Mouse (Mus musculus) myocyte (in vitro differentiated cells): Measurements from ENCODE around the gene Als2cr12. TPM values are rescaled to one million over a fixed set of nuclear protein-coding genes. Genes with fewer than 3 reads are reported as not detected.
"Not testable (repeated sequence)": the region's sequence is repeated elsewhere in the genome, so short reads cannot be mapped to it uniquely, and the experiment has no call there.

Experiments used
- H3K27me3 ChIP-seq: one replicate; pipeline ENCODE4 v1.6.1; 2011; ENCODE audit not compliant: control insufficient read depth, insufficient read depth, insufficient read length
- H3K36me3 ChIP-seq: one replicate; pipeline ENCODE4 v1.6.1; 2011; ENCODE audit not compliant: control insufficient read depth, insufficient read depth
- H3K4me2 ChIP-seq: one replicate; pipeline ENCODE4 v1.6.1; 2011; ENCODE audit warnings: low read depth, control low read depth
- H3K4me3 ChIP-seq: one replicate; pipeline ENCODE4 v1.5.1; 2011; ENCODE audit warnings: mild to moderate bottlenecking, control low read depth, moderate library complexity
- H3K79me2 ChIP-seq: one replicate; pipeline ENCODE4 v1.6.1; 2011; ENCODE audit not compliant: control insufficient read depth, insufficient read depth
- H3ac ChIP-seq: one replicate; pipeline ENCODE4 v1.6.1; 2011; ENCODE audit not compliant: control insufficient read depth, insufficient read length
- CEBPB ChIP-seq: IDR thresholded peaks from 2 replicates; pipeline ENCODE4 v1.6.1; 2011; ENCODE audit warnings: mild to moderate bottlenecking, moderate library complexity; ENCODE audit not compliant: poor library complexity, insufficient read depth, severe bottlenecking
- E2F4 ChIP-seq: IDR thresholded peaks from one replicate; pipeline ENCODE4 v1.6.1; 2011; ENCODE audit warnings: mild to moderate bottlenecking, control low read depth, moderate library complexity; ENCODE audit not compliant: insufficient read depth
- MYOD1 ChIP-seq, 3 experiments: IDR thresholded peaks; one replicate each; pipeline ENCODE4 v1.6.1; 2011; ENCODE audit warnings: control low read depth in 2 of 3, low read depth in 2 of 3, mild to moderate bottlenecking in 2 of 3, moderate library complexity in 1 of 3; ENCODE audit not compliant: insufficient read length in 2 of 3, control insufficient read depth in 1 of 3
- MYOG ChIP-seq, 3 experiments: IDR thresholded peaks; one replicate each; pipeline ENCODE4 v1.6.1; 2011; ENCODE audit warnings: control low read depth in 2 of 3, low read depth in 2 of 3, mild to moderate bottlenecking in 2 of 3; ENCODE audit not compliant: insufficient read length in 2 of 3, control insufficient read depth in 1 of 3, insufficient read depth in 1 of 3
- POLR2A ChIP-seq: IDR thresholded peaks from one replicate; pipeline ENCODE4 v1.6.1; 2011; ENCODE audit warnings: low read depth, mild to moderate bottlenecking, control low read depth, moderate library complexity; ENCODE audit not compliant: insufficient read length
- POLR2AphosphoS2 ChIP-seq: IDR thresholded peaks from one replicate; pipeline ENCODE4 v1.6.1; 2011; ENCODE audit warnings: low read depth, control low read depth; ENCODE audit not compliant: insufficient read length
- REST ChIP-seq: IDR thresholded peaks from one replicate; pipeline ENCODE4 v1.6.1; 2011; ENCODE audit warnings: mild to moderate bottlenecking, control low read depth, moderate library complexity; ENCODE audit not compliant: insufficient read depth, insufficient read length
- SRF ChIP-seq: IDR thresholded peaks from one replicate; pipeline ENCODE4 v1.6.1; 2011; ENCODE audit warnings: low read depth; ENCODE audit not compliant: control insufficient read depth, insufficient read length
- TCF12 ChIP-seq: IDR thresholded peaks from one replicate; pipeline ENCODE4 v1.6.1; 2011; ENCODE audit warnings: mild to moderate bottlenecking, control low read depth; ENCODE audit not compliant: poor library complexity, insufficient read depth, severe bottlenecking
- TCF3 ChIP-seq: IDR thresholded peaks from one replicate; pipeline ENCODE4 v1.6.1; 2011; ENCODE audit warnings: low read depth, control low read depth; ENCODE audit not compliant: insufficient read length
- USF1 ChIP-seq: IDR thresholded peaks from one replicate; pipeline ENCODE4 v1.6.1; 2011; ENCODE audit warnings: low read depth, mild to moderate bottlenecking, control low read depth, moderate library complexity
- polyA plus RNA-seq: library from polyadenylated mRNA; unstranded; fragments of >200 nt; fragmentation: generic; extraction: Trizol; gene quantifications from one replicate; pipeline ENCODE4 v1.2.1, GENCODE M21; 2012; ENCODE audit warnings: missing spikeins

The Als2cr12 gene
- polyA plus RNA-seq, 1 experiment = 0.07 TPM

DNA sequence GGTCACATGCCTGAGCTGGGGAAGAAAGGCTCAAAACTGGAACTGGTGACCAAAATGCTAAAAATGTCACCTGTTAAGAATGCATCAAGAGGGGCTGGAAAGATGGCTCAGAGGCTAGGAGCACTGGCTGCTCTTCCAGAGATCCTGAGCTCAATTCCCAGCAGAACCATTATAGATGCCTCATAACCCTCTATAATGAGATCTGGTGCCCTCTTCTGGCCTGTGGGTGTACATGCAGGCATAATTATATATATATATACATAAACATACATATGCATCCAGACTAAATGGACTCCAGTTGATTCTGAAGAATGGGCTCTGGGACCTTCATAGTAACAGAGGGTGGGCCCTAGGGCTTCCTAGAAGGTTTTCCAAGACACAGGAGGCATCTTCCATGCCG lies 18.2 kb downstream of the Als2cr12 start:
- H3K36me3 ChIP-seq = no peaks in the 10 kb centered on the region
- no peaks in the 10 kb centered on the region for H3K27me3 ChIP-seq
- H3K4me3 ChIP-seq = no peak overlapping the region
- H3ac ChIP-seq = no peak overlapping the region
- TF ChIP-seq MYOG (IDR thresholded peaks at IDR 0.05; ENCODE audit: control insufficient read depth in 1 of 3, insufficient read depth in 1 of 3, insufficient read length in 2 of 3, low read depth in 2 of 3) (no peak), REST (no peak), TCF12 (no peak), POLR2A (no peak)
- H3K4me2 ChIP-seq = no peak overlapping the region
- H3K79me2 ChIP-seq = no peaks in the 10 kb centered on the region

DNA sequence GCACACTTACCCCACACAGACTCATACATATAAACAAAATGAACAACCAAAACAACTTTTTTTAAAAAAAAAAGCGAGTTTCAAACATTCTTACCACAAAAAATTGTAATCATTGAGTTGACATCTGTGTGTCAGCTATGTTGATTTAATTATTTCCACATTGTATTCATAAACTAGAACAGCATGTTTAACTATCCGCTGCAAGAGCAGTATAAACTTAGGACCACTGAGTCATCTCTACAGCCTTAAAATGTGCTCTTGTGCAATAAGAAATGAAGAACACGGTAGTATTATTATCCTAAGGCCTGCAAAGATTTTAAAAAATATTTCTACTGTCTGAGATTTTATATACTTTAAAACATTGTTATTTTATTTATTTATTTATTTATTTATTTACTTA lies 20.8 kb downstream of the Als2cr12 start:
- Histone ChIP-seq H3K4me3 (no peak overlapping the region), H3K36me3 (no peaks in the 10 kb centered on the region), H3K27me3 (no peaks in the 10 kb centered on the region), H3K79me2 (no peaks in the 10 kb centered on the region), H3ac (no peak overlapping the region), H3K4me2 (no peak overlapping the region)
- TF ChIP-seq MYOD1 (IDR thresholded peaks at IDR 0.05; ENCODE audit: control insufficient read depth in 1 of 3, insufficient read length in 2 of 3, low read depth in 2 of 3) = no peak
- TF ChIP-seq USF1 = no peak
- TF ChIP-seq MYOG (IDR thresholded peaks at IDR 0.05; ENCODE audit: control insufficient read depth in 1 of 3, insufficient read depth in 1 of 3, insufficient read length in 2 of 3, low read depth in 2 of 3) = no peak
- no peak for TF ChIP-seq TCF12
- no peak for TF ChIP-seq POLR2A
- no peak for TF ChIP-seq CEBPB
- no peak for TF ChIP-seq POLR2AphosphoS2
- no peak for TF ChIP-seq E2F4
- TF ChIP-seq SRF = no peak
- TF ChIP-seq REST = no peak

DNA sequence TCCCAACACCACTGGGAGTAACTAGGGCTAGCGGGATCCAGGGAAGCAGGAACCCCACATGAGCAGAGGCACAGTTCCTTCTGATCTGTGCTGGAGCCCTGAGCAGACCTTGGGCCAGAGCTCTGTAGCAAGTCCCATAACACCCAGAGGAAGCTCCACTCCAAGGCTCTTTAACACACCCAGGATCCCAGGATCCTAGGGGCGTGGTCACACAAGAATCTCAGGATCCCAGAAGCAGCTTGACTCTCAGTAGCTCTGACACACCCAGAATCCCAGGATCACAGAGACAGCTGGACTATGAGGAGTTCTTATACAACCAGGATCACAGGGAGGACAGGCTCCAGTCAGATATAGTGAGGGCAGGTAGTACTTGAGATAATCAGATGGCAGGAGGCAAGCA lies 23.7 kb downstream of the Als2cr12 start:
- H3K36me3 ChIP-seq = no peaks in the 10 kb centered on the region
- H3ac ChIP-seq = no peak overlapping the region
- H3K4me3 ChIP-seq = no peak overlapping the region
- H3K27me3 ChIP-seq = no peaks in the 10 kb centered on the region
- no peaks in the 10 kb centered on the region for H3K79me2 ChIP-seq
- H3K4me2 ChIP-seq = no peak overlapping the region
- TF ChIP-seq E2F4 (no peak), TCF3 (no peak), SRF (no peak)

DNA sequence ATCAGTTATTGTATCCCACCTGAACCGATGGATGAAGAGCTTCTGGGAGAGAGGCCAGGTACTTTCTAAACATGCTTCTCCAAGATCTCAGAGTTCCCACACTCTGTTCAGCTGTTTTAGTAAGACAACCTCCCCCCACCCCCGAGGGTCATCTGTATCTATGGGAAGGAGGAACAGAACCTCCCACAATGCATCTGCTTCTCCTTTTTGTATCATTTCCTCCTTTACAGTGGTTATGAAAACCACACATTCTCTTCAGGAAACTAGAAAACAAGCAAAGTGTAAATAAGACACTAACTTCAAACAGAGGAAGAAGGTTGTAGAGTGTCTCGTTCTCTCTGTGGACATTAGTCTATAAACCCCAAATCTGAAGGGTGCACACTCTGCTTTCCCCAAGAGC lies 26.2 kb downstream of the Als2cr12 start:
- H3K4me3 ChIP-seq, H3K4me2 ChIP-seq, H3K36me3 ChIP-seq, H3K27me3 ChIP-seq, H3ac ChIP-seq, H3K79me2 ChIP-seq: not testable (repeated sequence)

DNA sequence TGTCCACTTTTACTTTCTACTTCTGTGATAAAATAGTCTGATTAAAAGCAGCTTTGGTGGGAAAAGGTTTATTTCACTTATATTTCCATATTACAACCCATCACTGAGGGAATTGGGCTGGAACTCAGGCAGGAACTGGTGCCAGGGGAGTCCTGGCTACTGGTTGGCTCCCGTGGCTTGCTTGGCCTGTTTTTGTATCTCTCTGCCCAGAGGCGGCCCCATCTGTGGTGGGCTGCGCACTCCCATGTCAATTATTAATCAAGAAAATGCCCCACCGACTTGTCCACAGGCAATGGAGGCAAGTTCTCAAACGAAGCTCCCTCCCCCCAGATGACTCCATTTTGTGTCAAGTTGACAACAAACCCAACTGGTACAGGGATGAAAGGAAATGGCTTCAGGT lies 27.6 kb downstream of the Als2cr12 start:
- Histone ChIP-seq H3K27me3 (no peaks in the 10 kb centered on the region), H3K4me3 (no peak overlapping the region), H3K36me3 (no peaks in the 10 kb centered on the region), H3K4me2 (no peak overlapping the region), H3ac (no peak overlapping the region), H3K79me2 (no peaks in the 10 kb centered on the region)
- TF ChIP-seq MYOG (IDR thresholded peaks at IDR 0.05; ENCODE audit: control insufficient read depth in 1 of 3, insufficient read depth in 1 of 3, insufficient read length in 2 of 3, low read depth in 2 of 3) (no peak), POLR2AphosphoS2 (no peak), POLR2A (no peak), MYOD1 (IDR thresholded peaks at IDR 0.05; ENCODE audit: control insufficient read depth in 1 of 3, insufficient read length in 2 of 3, low read depth in 2 of 3) (no peak)

DNA sequence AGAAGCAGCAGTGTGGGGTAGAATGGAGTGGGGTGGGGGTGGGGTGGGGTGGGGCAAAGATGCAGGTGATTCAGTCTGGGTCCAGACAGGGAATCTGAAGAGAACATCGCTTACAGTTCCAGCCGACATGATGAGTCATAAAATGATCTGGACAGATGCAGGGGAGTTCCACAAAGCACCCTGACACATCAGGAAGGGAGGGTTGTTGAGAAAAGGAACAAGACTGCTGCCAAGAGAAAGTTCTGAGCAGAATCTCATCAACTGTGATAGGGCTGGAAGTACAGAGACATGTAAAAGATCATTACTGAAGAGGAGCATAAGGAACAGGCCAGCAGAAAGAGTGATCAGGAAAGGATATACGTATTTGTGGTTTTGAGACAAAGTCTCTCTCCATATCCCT lies 32.4 kb downstream of the Als2cr12 start:
- not testable (repeated sequence) for H3ac ChIP-seq, H3K4me2 ChIP-seq, H3K79me2 ChIP-seq, H3K4me3 ChIP-seq, H3K27me3 ChIP-seq, H3K36me3 ChIP-seq

DNA sequence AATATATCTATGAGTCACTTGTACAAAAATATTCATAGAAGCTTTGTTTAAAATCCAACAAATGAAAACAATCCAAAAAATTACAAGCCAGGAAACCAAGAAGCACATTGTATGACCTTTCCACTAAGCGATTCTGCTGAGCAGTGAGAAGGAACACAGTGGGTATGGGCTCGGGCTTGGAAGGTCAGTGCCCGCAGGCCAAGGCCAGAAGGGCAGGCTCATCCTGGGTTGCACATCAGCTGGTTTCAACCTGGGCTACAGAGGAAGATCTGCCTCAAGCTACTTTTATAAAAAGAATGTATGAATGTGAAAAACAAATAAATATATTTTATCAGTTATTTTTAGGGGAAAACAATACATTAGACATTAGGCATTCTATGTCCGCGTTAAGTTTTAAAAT lies 33.1 kb downstream of the Als2cr12 start:
- not testable (repeated sequence) for H3K79me2 ChIP-seq, H3K27me3 ChIP-seq, H3K36me3 ChIP-seq, H3K4me2 ChIP-seq, H3ac ChIP-seq, H3K4me3 ChIP-seq
